Mouse (Mus musculus) small intestine, adult 2 months (tissue): ENCODE results near the gene Slc7a5.

Source experiments
- CTCF ChIP-seq: fragments of 200-500 bp; IDR thresholded peaks from 2 replicates; pipeline ENCODE4 v1.5.1; 2012; ENCODE audit warnings: low read depth, mild to moderate bottlenecking, control low read depth, inconsistent platforms, low read length, moderate library complexity, mixed read lengths; ENCODE audit not compliant: insufficient replicate concordance, insufficient read length; ENCODE audit errors: extremely low read depth
- POLR2A ChIP-seq: fragments of 200-500 bp; IDR thresholded peaks from 2 replicates; pipeline ENCODE4 v1.6.1; 2012; ENCODE audit warnings: low read depth, mild to moderate bottlenecking, control low read depth, inconsistent platforms, low read length, moderate library complexity

GRCm38 (mm10) chr8:121853586-121853985, 53.9 kb downstream of the Slc7a5 start:
- TF ChIP-seq POLR2A (no peak), CTCF (no peak)
